Mouse (Mus musculus) cerebral cortex, adult 2 months (tissue): ENCODE data around the gene Rps19.

Experiments used
- WGBS: fragments of 180-500 bp; shearing (Covaris S2); methylation state at CpG from one replicate; pipeline ENCODE4 v1.1.7; 2018; 5-methylcytosine and 5-hydroxymethylcytosine counted together

The Rps19 gene

DNA sequence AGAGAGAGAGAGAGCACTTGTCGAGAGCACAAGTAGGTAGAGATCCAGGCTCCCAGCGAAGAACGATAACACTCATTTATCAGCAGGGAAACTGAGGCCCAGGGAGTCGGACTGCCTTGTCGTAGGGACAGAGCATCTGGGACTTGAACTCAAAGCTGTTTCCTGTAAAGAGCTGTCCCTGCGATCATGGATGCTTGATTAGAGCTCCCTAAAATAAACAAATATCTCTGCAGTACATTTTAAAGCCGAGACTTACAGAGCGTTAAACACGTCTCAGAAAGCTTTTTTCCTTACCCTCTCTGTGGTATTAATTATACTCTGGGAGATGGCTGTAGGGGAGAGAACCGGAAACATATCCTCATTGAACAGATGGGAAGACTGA lies 19.3 kb downstream of the Rps19 start:
- 25% methylated on average over 10 of the region's 10 CpGs for WGBS

DNA sequence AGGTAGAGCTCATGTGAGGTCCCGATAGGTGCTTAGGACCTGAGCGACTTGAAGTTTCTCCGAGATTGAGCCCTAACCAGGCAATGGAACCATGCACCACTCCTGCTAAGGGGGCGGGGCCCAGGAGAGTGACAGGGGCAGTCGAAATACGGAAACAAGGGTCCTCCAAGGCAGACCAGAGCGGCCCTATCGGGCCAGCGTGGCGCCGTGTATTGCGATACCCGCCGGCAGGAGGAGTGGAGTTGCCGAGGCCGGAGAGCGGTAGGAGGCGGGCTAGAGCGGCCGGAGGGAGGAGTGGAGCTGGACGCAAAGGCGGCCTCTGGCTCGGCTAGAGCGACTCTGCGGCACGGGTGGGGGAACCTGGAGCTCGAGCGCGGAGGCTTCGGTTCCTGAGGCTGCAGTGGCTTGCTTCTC lies 19.9 kb downstream of the Rps19 start:
- under 1% methylated on average over 30 of the region's 30 CpGs for WGBS

DNA sequence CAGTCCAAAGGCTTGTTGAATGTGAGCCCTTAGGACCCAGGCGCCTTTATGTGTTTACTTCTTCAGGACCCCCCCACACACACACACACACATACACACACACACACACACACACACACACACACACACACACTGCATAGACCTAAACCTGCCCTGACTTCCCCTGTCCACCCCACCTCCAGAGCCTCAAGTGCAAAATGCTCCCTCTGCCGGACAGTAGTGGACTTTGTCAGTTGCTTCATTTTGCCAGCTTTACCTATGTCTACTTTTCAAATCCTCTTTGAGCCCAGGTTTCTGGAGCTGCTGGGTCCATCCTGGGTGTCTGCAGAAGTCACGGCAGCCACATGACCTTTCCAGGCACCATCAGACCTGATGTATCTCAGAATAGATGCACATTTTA lies 20.8 kb downstream of the Rps19 start:
- 17% methylated on average over 3 of the region's 3 CpGs for WGBS

DNA sequence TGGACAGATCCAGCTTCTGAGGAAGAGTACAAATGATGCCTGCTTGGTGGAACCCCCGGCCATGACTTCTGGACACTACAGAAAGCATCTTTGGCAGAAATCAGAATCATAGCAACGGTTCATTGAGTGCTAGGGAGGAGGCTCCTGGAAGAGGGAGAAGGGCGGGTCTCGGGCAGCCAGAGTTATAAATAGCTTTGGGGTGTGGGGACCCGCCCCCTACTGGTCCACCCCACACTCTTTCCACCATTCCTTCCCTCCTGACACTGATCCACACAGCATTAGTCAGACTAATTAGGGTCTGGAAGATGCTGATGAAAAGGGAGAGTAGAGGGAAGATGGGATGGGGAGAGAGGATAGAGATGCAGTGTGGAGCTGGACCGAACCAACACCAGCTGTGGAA lies 22.4 kb downstream of the Rps19 start:
- 37% methylated on average over 6 of the region's 6 CpGs for WGBS

DNA sequence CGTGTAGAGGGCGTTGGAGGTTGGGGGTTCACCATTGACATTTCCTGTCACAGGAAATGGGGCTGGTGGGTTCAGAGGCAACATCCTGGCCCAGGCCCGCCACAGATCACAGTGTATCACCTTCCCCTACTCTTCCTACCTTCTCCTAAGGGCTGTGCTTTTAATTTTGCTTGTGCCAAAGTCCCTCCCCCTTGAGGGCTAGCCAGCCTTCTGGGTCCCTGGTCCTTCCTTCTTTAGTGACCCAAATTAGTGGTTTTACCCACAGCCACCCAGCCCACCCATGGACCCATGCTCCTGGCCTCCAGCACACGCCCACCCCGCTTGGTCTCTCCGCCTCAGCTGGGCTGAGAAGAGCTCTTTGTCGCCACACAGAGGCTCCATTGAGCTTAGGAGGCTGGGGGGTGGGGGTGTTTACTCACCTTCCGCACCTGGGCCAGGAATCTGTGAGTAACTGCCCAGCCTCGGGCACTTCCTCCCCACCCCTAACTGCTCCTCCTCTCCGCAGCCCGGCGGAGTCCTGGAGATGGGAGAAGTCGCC lies 23.1 kb downstream of the Rps19 start:
- 49% methylated on average over 13 of the region's 13 CpGs for WGBS

DNA sequence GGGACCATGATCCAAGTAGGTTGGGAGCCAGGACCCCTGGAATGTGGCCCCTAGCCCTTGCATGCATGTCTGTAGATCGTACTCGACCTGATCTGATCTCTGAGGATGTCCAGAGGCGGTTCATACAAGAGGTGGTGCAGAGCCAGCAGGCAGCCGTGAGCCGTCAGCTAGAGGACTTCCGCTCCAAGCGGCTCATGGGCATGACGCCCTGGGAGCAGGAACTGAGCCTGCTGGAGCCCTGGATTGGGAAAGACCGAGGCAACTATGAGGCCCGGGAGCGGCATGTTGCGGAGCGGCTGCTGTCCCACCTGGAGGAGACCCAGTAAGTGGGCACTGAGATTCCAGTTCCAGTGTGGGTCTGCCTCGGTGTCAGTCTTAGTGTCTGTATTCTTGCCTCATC lies 28.3 kb downstream of the Rps19 start:
- WGBS: 87% methylated on average over 14 of the region's 14 CpGs

DNA sequence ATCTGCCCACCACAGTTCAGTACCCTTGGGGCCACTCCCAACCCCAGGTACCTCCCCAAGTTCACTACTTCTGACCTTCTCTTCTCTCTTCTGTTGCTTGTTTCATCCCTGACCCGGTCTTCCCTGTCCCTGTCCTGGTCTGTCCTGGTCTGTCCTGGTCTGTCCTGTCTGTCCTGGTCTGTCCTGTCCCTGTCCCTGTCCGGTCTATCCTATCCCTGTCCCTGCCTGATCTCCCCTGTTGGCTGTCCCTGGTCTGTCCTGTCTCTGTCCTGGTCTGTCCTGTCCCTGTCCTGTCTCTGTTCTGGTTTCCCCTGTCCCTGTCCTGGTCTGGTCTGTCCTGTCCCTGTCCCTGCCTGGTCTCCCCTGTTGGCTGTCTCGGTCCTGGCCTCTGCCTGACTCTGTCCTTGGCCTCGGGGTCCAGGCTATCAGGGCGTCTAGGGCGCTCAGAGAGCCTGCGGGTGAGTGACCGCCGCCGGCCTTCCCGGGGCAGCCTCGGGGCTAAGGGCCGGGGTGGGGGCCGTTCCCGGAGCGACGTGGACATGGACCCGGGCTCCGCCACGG lies 34.7 kb downstream of the Rps19 start:
- 94% methylated on average over 20 of the region's 20 CpGs for WGBS

DNA sequence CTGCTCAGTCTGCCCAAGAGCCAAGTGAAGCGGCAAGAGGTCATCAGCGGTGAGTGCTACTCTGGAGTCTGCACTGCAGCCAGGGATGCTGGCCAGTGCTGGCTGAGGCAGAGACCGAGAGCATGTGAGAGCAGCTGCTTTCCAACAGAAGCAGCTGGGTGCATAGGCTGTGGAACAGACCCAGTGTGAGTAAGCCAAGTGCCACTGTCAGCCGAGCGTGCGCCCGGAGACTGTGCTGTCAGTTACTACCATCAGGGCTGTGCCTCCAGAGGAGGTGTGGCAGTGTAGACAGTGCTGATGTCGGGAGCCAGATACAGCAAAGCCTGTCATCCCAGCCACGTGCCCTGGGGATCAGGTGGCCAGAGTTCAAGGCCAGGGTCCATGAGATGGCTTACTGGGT lies 35.6 kb downstream of the Rps19 start:
- WGBS: 44% methylated on average over 9 of the region's 9 CpGs

DNA sequence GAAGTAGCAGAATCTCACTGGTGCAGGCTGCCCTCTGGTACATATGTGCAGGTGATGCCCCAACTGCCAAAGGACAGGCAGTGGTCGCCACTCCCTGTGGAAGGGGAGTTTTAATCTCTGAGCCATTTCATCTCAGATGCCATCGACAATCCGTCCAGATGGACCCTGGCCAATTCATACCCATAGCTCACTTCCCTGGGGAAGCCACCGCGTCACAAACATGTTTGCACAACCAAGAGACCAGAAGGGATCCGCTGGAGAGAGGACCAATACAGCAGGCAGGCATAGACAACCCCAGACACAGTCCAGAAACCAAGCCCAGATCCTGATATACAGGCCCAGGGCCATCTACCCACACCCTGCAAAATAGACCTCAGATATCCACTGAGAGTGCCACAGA lies 46.3 kb downstream of the Rps19 start:
- 51% methylated on average over 6 of the region's 6 CpGs for WGBS

DNA sequence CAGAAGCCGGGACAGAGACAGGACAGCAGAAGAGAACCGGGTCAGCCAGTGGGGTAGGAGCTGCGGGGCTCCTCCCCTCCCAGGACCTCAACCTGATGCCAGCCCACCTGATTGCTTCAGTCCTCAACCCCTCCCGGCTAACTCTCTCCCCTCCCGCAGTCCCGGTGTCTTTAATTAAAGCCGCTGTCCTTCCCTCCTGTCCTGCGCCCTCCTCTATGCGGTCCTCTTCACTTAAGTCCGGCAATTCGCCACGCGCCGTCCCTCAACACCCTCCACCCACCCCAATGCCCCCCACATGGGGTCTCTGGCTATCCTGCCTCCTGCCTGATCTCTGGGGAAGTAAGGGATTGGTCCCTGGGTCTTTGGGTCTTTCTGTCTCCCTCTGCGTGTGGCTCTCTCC lies 47.5 kb downstream of the Rps19 start:
- WGBS: 5% methylated on average over 14 of the region's 15 CpGs
